Mouse (Mus musculus) granulocyte monocyte progenitor cell, adult 5-6 weeks (primary cell): Measurements from ENCODE around the gene Rpl37. TPM values are rescaled to one million over a fixed set of nuclear protein-coding genes. Genes with fewer than 3 reads are reported as not detected.

Experiments
- ATAC-seq: replicated peaks from 2 replicates; pipeline ENCODE4 v1.8.0; 2016; ENCODE audit warnings: mild to moderate bottlenecking, moderate TSS enrichment, inconsistent platforms; ENCODE audit not compliant: poor library complexity, severe bottlenecking
- total RNA-seq, 2 experiments: library from RNA; stranded (forward) in 1 of 2; stranded (reverse) in 1 of 2; fragments of 200-712, 200-1000 nt in 1 of 2; fragments of >200 nt in 1 of 2; fragmentation: Nextera tagmentation in 1 of 2; gene quantifications; 2 replicates each; pipeline ENCODE4 v1.2.3; 2014 to 2017

Gene Rpl37
- total RNA-seq (2014; fragmentation: Nextera tagmentation) (2,587 and 2,602 TPM in 2 replicates), total RNA-seq (2017) (1,276 and 1,288 TPM in 2 replicates)

DNA sequence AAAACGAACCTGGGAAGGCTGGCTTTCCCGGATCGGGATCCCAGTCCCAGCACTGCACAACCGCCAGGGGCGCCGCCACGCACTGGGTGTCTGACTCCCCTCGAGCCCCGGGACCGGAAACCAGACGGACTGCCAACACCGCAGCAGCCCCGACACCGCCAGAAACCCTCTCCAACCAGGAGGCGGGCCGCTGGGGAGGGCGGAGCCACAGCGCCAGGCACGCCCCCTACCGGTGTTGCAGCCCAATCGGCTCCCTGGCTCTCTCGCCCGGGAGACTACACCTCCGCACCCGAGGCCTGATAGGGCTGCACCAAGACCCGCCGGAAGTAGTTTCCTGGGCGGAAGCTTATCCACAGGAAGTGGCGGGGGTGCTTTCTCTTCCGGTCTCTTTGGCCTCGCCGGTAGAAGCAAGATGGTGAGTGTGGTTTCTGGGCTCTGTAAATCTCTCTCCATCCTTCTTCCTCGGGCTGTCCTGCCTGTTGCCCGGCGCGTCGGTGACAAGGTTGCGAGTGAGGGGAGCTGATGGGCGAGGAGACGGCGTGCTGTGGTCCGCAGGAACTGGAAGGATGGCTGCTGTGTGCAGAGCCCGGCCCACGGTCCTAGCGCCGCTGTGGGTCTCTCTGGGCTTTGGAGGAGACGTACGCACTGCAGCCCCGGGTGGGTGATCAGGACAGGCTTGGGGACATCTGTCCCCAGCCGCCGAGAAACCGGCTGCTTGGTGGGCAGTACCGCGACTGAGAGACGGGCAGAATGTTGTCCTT lies at the start of gene Rpl37:
Gene Rpl37, plus strand, starts transcription at position 376 of the 761 bp plus-strand sequence.
- peak; percentile 94 for ATAC-seq

DNA sequence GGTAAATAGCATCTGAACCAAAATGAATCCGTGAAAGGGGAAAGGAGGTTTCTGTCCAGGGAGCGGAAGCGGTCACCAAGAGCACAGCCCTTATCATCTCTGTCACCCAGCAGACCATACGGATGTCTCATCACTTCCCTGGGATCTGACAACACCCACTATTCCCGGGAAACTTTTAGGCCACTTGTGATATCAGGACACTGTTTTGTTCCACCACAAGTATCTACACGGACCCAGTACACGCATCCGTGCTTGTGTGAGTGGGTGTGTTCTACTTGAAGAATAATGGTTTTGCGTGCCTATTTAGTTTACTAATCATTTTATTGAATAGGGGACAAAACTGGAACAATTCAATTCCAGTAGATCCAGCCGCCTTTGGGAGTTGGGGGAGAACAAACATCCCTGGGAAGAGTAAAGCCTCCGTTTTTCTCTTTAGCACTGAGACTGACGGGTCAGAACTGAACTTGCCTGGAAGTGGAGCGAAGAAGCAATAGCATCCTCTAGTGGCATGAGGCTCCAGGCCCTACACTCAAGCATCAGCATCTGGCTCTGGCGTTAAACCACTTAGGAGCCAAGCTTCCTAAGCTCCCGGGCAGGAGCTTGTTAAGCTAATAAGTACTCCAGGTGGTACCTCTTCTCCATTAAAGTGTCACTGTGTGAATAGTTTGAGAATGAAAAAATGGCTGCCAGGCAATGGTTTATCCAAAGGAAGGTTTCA lies 47.5 kb upstream of the Rpl37 start:
- ATAC-seq, result no peak

DNA sequence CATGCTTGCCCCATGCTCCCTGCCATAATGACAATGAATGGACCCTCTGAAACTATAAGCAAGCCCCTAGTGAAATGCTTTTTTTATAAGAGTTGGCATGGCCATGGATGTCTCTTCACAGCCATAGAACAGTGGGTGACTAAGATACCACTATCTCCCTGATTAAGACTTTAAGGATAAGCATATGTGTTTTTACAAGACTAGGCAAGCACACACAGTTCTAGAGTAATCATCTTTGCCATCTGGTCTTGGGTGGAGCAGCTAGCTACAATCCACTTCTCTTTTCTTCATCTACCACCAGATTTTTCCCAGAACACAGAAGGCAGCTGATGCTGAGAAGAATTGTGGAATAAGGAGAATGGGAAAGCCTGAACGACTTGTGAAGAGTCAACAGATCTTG lies 35.2 kb upstream of the Rpl37 start:
- no peak for ATAC-seq

DNA sequence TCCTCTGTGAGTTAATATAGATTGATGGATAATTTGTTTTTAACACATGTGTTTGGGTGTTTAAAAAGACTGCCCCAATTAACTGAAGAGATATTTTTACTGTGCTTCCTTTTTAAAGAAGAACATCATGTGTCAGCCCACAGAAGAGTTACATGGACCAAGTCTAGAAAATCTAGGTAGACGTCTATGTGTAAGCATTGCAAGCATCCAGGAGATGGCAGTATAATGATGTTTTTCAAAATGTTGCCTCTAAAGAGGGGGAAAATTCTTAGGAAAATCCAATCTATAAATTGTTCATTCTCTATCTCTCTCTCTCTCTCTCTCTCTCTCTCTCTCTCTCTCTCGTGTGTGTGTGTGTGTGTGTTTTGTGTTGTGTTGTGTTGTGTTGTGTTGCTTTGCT lies 30.3 kb upstream of the Rpl37 start:
- peak; percentile 62 for ATAC-seq

DNA sequence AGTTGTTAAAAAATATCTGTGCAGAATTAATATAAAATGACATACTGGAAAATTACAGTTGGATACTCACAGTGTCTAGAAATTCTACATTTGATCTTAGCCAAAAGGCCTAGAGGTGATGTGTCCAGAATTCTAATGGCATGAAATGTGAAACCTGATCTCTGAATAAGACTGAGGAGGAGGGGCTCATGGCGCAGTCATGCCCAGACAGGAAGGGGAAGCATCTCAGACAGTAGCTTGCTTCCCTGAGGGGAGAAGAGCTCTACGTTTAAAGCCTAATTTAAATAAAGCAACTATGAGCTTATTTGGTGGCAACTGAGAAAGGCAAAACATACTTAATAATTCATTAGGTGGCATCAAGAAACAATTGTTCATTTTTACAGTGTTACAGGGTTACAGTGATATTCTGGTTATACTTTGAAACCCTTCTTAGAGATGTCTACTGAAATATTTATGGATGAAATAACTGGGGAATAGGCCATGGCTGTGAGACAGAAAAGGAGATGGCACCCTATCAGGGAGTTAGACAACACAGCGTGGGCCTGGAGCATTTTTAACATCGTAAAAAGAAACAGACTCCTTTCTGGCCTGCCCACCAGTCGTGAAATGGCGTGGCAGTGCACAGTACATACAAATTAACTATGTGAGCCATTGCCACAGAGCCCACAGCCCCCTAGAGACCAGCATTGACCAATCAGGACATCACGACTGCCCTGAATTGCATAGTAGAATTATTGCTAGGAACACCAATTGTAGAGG lies 27.4 kb upstream of the Rpl37 start:
- ATAC-seq, result peak; percentile 35; the same call in 1 of the 2 replicates

DNA sequence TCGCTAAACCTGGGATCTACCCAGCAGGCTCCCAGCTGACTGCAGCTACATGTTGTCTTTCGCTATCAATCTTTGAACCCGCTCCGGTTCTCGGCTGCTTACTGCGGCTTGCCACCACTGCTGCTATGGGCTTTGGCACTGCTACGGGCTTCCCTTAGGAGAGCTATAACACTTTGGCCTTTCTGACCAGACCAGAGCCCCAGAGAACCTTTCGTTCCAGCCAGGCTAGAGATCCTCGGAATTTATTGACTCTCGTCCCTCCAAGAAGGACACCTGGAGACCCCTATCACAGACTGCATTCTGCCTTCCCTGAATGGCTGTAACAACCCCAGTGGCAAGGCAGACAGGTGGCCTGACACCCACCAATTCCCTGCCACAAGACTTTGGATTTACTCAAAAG lies 26.3 kb upstream of the Rpl37 start:
- ATAC-seq, result no peak

DNA sequence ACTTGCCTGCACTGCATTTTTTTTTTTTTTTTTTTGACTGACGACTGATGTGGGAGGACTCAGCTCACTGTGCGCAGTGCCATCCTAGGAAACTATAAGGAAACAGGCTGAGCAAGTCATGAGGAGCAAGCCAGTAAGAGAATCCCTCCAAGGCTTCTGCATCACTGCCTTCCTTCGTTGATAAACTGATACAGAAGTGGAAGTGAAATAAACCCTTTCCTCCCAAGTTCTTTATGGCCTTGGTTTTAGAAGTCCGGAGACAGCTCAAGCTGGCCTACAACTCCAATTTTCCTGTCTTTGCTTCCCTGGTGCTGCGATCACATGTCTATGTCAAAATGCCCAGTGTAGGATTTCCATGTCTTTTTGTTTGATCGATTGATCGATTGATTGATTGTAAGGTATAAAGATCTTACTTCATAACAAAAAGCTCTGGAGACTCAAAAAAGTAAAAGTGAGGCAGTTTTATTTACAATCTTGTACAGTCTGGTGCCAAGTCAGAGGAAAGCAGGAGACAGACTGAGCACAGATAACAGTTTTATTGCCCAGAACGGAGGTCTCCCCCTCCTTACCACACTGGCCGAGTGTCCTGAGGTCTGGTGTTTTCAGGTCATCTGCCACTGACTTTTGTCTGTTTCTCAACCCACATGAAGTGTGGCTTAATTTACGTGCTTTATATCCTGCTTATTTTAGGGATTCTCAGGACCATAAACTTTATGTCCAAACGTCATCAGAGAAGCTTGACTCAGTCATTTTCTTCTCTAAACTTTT lies 20.7 kb upstream of the Rpl37 start:
- no peak for ATAC-seq

DNA sequence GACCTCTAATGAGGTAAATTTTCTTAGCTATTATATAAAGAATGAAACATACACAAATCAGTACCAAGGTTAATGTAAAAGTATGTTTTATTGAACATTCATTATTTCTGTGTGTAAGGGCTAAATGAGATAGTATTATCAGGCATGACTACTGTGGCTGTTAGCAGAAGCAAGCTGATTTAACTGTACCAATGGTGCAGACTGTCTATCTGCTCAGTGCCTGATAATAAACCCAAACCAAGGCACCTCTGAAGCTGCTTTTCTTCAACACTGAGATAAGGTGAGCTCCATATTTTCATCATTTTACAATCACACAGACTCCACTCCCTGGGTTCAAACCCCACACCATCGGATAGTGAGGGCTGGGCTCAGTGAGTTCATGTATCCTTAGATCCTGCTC lies 19.1 kb upstream of the Rpl37 start:
- ATAC-seq, result no peak

DNA sequence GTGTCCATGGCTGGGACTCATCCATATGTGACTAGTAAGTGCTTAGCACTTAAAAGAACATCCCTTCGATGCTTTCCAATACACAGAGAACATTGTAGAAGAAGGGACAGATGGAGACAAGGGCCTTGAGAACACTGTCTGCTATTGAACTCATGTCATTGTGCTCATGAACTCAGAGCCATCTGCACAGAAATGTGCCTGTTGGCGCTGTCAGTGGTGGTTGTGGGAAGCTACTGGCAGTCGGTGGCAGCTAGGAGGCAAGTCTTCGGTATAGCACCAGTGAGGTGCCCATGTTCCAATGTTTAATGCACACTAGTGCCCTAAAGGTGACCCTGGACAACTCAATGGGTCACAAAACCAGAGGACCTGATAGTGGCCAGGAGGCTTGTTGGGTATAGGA lies 14.1 kb upstream of the Rpl37 start:
- no peak for ATAC-seq

DNA sequence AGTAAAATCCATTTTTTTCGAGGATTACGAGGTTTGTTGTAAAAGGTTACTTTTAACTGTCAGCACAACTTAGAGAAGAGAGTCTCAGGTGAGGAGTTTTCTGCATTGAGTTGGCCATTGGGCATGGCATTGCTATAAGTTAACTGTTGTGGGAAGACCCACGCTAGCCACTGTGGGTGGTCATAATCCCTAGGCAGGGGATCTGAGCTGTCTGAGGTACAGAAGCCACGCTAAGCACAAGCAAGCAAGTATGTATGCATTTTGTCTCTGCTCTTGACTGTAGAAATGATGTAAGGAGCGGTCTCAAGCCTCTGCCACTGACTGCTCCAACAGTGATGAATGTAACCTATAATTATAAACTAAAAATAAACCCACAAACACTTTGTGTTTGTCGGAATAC lies 10.6 kb upstream of the Rpl37 start:
- no peak for ATAC-seq

DNA sequence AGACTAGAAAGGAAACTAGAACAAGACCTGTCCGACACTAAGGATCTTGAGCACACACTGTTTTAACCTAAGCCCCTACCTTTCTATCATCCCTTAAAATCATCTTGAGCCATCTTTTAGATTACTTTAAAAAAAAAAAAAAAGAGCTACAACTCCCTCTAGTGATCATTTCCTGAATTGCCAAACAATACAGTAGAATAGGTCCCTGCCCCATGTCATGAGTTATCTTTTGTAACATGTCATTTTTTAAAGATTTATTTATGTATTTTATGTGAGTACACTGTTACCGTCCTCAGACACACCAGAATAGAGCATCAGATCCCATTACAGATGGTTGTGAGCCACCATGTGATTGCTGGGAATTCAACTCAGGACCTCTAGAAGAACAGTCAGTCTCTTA lies 10.2 kb upstream of the Rpl37 start:
- ATAC-seq, result peak; percentile 50

DNA sequence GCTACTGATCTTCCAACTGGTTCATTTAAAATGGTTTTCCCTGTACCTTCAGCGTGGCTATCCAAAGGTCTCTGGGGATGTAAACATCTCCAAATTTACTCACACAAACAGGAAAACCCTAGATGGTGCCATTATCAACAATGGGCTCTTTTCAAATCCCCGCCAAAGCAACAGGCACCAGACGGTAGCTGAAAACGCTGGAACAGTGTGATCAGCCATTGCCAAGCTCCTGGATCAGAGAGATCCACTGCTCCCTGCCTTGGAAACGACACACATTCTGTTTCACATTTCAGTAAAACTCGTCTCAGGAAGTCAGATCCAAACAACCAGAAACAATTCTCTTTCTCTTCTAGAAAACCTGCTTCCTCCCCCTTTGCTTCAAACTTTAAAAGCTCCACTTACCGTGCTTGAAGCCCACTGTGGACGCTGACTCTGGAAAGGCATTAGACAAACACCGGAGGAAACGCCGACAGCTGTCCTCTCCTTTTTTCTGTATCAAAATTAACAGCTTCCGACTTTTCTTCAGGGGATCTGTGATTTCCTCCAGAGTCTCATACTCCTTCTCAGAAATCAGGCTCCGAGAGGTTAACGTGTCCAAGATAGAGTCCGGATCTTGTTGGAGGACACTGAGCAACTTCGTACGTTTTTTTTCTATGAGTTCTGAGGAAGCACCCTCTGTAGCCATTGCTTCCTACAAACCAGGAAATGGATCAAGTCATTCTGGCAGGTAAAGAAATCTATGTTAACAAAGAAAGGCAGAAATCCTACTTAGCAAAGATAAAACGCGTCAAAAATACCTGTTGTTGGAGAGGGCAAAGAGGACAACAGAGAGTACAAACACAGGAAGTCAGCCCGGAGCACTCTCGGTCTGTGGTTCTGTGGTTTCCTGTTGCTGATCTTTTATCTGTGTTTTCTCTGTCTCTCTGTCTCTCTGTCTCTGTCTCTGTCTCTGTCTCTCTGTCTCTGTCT lies 8.5 kb upstream of the Rpl37 start, which contains the start of gene Card6:
Gene Card6, minus strand, starts transcription at position 854 of the 969 bp plus-strand sequence.
- peak; percentile 83 for ATAC-seq

DNA sequence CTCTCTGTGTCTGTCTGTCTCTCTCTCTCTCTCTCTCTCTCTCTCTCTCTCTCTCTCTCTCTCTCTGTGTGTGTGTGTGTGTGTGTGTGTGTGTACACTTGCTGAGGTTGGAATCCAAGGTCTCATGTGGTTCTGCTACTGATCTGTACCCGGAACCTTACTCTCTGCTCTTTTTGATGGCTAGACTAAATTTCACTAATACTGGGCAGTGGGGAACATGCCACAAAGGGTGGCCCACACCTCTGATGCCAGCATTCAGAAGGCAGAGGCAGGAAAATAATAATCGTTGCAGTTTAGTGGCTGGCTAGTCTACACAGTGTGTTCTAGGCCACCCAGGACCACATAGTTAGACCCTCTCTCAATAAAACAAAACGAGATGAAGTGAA lies 7.8 kb upstream of the Rpl37 start:
- peak; percentile 20 for ATAC-seq

DNA sequence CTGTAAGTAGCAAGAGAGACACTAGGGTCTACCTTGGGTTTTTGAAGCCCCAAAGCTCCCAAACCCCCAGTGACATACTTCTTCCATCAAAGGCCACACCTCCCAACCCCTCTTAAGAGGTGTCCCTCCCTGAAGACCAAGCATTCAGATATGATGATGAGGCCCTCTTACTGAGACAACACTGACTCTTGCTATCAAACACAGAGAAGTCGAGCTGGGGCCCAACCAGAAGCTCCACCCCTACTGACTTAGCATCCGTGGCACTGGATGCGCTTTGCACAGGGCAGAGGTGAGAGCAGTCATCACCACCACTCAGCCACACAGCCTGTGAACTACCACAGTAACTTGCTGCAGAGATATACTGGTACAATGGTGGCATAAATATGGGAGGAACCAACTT lies 3.8 kb upstream of the Rpl37 start:
- no peak for ATAC-seq

DNA sequence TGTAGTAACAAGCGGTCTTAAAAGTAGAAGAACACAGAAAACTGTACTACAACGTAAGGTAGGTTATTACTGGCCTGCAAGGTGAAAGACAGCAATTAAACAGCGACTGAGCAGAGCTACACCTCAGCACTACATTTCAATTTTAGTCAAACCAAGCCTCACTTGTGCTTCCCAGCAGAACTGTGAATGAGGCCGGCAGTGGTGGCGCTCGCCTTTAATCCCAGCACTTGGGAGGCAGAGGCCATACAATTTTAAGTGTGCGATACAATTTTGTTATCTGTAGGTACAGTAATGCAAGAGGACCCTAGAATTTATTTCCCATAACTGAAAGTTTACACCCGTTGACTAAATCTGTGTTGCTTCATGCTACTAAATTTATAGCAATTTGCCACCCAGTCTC lies 1.3 kb upstream of the Rpl37 start:
- no peak for ATAC-seq

DNA sequence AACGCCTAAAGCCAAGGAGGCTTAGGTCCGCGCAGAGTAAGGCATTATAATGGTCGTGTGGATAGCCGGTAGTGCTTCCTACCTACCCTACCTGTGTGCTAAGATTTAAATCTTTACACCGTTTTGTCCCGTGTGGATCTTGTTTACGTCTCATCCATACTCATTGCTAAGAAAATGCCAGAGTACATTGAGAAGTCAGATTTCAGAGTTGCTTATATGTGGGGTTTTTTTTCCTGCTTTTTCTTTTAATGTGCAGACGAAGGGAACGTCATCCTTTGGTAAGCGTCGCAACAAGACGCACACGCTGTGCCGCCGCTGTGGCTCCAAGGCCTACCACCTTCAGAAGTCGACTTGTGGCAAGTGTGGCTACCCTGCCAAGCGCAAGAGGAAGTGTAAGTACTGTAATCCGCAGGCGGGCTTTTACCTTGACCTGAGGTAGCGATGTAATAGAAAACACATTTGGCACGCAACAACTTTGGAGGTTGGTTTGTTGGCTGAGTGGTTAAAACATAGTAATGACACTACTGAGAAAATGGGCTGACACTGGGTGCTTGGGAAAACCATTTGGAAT lies 671 bp downstream of the Rpl37 start:
- peak; percentile 13 for ATAC-seq

DNA sequence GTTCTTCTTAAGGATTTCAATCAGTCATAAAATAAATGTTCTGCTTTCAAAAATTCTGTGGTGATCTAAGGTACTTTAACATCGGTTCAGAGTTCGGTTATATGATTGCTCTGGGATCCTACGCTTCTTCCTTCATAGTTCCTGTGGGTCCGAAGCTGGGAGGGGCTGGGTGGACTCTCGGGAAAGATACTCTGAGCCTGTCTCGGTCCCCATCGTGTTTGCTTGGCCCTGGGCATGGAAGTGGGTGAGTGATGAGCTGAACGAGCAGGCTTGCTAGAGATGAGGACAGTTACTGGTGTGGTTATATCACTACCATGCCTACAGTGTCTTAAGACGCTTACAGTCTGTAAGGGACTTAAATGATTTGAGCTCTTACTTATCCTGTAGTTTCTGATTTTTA lies 2.2 kb downstream of the Rpl37 start:
- ATAC-seq, result no peak

DNA sequence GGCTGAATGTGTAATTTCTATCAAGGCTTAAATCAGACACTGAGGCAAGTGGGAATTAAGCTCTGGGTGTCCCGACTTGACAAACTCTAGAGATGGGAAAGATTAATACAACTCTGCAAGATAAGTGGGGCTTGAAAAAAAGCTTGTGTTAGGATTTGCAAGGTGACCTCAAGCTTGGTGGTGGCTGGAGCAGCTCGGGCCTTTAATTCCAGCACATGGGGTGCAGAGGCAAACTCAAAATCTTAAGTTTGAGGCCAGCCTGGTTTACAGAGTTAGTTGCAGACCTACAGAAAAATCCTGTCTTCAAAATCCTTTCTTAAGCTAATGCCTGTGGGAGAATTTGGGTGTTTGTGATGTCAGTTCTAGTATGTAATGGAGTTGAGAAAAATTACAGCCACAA lies 2.7 kb downstream of the Rpl37 start:
- no peak for ATAC-seq

DNA sequence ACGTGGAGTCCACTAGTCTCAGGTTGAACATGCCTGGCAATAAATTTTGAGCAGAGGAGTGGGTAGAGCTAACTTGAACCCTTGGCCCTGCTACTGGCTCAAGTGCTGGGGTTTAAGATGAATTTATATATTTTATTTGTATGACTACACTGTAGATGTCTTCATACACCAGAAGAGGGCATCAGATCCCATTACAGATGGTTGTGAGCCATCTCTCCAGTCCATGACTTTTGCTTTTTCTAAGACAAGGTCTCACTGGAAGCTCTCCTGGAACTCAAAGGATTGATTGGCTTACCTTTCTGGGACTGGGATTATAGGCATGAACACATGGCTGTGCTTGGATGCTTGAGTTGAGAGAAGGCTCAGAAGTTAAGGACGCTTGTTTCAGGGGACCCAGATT lies 3.3 kb downstream of the Rpl37 start:
- ATAC-seq, result no peak
